Mouse (Mus musculus) urinary bladder, postnatal 14 days (tissue): ENCODE data around the gene Ece1.
"Not testable (repeated sequence)": the region's sequence is repeated elsewhere in the genome, so short reads cannot be mapped to it uniquely, and the experiment has no call there.

Source experiments
- DNase-seq: peaks from one replicate; pipeline ENCODE4 v3.0.0; 2021; ENCODE audit warnings: low spot score

The Ece1 gene

DNA sequence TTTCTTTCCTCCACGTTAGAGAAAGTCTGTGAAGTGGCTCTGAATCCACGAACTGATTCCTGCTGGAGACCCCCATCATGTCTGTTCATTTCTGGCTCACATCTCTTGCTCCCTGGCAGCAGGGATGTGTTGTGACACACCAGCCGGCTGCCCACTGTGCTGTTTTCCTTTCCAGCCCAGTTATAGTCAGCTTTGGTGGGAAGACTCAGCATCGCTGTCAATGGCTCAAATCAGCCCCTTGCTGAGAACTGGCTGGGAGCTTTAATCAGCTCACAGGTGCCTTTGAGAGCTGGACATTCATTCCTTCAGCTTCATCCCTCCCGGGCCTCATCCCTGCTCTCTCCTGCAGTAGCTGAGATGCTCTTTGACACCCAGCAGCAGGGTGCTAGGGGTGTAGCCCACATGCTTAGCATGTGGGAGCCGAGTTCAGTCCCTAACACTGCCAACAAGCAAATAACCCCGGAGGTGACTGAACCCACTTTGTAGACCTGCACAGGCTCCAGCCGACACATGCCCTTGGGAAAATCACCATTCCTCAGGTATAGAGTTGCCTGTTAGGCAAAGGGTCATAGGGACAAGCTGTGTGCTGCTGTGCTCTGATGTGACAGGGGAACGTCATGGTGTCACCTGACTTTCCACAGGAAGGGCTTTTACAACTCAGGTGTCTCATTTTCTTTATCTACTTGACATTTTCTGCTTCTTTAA, 80.9 kb downstream of the Ece1 start:
- no peak for DNase-seq

DNA sequence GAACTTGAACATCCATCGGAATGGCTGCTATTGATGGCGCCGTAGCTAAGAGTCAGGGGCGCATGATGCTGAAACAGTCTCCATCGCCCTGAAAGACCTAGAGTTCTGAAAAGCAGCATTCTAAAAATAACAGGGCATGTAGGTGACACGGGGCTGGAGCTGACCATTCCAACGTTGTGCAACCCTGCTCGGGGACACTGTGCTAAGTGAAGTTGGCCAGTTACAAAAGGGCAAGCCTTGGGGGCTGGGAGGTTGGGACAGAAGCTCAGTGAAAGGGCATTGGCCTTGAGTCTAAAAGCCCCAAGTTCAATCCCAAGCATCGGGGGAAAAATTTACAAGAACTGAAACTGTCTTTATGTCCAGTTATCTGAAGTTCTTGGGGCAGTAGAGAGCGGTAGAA, 81.5 kb downstream of the Ece1 start:
- no peak for DNase-seq

DNA sequence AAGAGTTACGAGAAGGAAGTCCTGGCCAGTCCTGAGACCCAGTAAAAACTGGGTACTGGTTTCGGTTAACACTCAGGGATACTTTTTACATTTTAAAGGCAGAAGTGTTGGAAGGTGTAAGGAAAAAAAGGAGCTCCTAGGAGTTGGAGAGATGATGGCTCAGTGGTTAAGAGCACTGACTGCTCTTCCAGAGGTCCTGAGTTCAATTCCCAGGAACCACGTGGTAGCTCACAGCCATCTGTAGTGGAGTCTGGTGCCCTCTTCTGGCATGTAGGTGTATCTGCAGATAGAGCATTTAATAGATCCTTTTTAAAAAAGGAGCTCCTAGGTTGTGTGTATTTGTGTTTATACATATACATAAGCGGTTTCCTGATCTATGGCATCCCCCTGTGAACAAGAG, 83.3 kb downstream of the Ece1 start:
- DNase-seq: no peak

DNA sequence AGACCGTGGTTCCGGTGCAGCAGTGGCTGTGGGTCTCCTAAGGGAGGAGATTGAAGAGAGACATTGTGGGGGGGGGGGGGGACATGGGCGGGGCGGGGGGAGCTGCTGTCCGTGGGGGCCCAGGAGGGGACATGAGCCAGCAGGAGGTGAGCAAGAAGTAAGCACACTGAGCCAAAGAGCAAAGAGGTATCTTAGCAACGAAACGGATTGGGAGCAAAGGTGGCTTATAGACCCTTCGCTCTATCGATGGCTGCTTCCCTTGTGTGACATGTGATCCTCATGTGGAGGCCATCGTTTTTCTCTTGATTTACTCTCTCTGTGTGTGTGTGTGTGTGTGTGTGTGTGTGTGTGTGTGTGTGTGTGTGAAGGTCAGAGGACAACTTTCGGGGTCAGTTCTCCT, 84.4 kb downstream of the Ece1 start:
- DNase-seq: no peak

DNA sequence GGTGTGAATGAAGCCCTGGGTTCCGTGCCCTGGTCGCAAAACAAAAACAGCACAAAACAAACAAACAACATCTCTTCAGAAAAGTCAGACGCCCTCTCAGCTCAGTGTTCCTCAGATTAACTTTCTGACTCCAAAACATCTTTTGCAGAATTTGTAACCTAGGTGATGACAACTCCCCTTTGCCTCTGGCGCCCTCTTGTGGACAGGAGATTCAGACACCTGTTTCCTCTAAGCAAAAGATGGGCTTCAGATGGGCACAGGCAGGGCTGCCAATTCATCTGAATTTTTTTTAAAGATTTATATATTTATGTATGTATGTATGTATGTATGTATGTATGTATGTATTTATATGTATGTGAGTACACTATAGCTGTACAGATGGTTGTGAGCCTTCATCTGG, 90.8 kb downstream of the Ece1 start:
- peak; percentile 86 for DNase-seq

DNA sequence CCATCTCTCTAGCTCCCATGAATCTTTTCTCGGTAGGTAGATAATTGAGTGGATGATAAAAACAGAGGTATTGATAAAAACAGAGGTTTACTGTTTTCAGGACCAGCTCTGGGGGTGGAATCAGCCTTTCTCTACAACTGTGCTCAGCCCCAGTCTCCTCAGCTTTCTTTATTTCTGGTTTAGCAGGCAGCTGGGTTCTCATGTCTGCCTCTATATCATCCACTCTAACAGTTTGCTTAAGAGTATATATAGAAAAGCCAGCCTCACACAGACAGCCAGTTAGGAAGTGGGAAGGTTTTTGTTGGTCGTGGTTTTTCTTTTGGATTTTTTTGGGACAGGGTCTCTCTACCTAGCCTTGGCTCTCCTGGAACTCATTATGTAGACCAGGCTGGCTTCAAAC, 92.1 kb downstream of the Ece1 start:
- no peak for DNase-seq

DNA sequence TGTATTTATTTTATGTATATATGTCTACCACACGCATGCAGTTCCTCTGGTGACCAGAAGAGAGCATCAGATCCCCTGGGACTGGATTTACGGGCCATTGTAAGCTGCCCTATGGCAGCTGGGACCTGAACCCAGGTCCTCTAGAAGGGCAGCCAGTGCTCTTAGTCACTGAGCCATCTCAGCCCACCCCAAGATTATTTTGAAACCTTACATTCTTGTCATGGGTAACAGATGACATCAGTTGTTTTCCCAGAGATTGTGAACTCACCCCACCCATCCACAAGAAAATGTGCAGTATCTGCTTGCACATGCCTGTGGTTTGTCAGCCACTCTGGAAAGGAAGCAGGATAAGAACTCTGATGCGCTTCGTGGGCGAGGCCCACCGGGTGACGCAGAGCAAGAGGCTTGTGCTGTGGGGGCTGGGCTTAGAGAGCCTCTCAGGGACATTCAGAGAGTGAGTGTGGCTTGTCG, 92.9 kb downstream of the Ece1 start:
- DNase-seq: peak; percentile 79

DNA sequence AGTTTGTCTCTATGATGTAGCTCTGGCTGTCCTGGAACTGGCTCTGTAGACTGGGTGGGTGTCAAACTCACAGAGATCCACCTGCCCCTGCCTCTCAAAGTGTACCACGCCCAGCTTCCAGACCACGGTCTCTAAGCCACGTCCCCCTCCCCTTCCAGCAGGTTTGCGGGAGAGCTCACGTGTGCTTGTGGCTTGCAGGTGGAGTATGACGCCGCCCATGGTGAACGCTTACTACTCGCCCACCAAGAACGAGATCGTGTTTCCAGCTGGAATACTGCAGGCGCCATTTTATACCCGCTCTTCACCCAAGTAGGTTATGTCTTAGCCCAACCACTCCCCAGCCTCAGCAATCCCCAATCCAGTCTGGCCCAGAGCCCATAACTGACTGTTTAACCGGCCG, 94.2 kb downstream of the Ece1 start:
- DNase-seq: no peak

DNA sequence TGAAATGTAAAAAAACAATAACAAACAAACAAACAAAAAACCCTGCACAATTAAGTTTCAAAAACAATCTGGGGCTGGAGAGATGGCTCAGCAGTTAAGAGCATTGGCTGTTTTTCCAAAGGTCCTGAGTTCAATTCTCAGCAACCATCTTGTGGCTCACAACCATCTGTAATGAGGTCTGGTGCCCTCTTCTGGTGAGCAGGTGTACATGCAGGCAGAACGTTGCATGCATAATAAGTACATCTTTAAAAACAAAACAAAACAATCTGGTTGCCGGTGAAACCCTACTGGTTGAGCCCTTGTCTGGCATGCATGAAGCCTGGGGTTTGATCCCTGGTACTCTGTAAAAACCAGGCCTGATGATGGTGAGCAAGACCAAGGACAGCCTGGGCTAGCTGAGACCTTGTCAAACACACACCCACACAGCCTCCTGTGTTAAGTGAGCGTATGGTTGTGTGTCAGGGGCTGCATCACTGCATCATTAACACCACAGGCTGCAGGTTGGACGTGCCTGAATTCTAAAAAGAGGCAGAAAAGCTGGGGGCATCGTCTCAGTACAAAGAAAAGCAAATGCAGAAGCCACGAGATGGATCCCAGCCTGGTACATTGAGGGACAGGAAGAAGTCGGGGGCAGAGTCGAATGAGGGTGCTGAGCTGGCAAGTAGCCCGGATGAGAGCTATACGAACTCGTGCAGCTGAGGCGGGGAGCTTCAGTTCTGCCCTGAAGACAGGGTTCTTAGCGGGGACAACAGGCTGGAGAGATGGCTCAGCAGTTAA, 98.0 kb downstream of the Ece1 start:
- no peak for DNase-seq

DNA sequence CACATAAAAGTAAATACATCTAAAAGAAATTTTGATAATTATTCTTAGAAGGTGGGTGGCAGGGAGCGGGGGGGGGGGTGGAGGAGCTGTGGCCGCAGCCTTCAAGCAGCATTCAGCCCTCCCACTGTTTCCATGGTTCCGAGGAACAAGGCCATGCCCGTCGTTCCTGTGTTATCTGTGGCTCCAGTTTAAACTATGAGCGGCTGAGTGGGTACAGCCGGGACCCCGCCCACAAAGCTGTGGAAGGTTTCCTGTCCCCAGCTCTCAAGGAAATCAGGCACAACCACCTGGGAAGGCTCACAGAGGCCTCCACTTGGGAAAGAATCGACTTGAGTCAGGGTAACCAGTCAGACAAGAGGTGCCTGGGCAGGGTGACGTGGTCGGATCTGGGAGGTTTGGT, 98.7 kb downstream of the Ece1 start:
- peak; percentile 33 for DNase-seq

DNA sequence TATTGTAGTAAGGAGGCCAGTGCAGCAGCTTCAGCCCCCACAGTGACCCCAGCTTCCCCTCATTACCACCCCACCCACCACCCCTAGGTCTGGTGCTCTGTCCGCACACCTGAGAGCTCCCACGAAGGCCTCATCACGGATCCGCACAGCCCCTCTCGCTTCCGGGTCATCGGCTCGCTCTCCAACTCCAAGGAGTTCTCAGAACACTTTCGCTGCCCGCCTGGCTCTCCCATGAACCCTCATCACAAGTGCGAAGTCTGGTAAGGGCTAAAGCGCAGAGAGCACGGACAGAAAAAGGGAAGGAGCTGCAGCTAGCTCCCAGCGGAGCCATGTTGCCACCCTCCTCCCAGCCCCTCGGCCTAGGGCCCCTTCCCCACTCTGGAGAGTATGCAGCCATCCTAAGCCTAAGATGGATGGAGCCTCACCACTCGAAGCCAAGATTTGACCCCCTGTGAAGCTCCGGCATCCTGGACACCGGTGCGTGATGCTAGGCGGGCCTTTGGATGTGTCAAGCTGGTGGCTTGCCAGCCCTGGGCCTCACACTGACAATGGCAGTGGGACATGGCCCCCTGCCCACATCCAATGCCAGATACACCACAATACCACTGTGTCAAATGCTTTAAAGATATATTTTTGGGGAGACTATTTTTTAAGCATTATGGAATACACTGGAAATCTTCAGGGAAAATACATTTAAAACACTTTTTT, 100.8 kb downstream of the Ece1 start:
- no peak for DNase-seq

DNA sequence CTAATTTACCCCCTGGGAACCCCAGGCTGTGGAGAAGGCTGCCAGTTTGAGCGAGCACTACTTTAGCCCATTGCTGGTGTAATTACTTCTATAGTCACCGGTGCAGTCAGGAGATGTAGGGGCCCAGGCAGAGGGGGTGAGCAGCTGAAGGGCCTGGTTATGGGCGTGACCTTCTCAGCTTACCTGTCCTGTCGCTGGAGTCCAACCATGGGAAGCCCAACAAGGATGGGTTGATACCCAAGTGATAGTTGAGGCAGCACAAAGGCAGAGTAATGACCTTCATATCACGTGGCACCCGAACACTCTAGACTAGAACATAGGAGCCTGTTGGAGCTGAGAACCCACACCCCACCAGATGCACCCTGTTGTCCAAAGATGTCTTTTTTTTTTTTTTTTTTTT, 101.4 kb downstream of the Ece1 start:
- no peak for DNase-seq

DNA sequence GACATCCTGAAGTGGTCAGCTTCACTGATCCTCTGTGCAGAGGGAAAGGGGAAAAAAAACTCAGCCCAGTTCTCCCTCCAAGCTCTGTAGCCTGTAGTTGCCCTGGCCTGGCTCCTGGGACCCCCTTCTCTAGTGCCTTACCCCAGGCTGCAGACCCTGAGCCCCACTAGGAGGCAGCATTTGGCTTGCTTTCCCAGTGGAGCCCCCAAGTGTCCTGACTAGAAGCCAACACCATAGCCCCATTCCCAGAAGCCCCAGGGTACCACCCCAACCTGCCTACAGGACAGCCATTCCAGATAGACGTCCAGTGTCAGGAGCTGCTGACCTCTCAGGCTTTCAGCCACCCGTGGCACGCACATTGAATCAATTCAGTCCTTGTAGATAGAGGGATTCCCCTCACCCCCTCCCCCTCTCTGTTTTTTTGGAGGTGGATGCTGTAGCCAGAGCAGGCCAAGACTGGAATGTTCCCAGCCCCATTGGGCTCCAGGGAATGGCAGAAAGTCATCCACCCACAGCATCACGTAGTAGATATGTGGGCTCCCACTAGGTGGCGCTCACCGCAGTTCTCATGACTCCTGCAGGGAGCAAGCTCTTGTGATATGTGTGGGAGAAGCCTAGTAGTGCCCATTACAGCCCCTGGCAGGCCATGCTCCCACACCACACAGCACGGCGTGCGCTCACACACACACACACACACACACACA, 102.0 kb downstream of the Ece1 start:
- DNase-seq: peak; percentile 87

DNA sequence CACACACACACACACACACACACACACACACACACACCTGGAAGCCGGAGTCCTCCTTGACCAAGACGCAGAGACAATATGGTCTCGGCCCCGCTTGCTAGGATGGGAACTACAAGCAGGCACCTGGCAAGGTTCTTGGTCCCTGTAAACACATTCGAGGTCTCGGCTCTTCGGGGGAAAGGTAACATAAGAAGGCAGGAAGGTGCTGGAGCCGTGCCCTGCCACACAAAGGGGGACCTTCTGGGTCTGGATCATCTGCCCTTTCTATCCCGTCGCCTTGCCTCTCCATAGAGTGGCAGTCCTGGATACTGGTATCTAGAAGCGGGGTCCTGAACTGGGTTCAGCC, 102.5 kb downstream of the Ece1 start:
- no peak for DNase-seq

DNA sequence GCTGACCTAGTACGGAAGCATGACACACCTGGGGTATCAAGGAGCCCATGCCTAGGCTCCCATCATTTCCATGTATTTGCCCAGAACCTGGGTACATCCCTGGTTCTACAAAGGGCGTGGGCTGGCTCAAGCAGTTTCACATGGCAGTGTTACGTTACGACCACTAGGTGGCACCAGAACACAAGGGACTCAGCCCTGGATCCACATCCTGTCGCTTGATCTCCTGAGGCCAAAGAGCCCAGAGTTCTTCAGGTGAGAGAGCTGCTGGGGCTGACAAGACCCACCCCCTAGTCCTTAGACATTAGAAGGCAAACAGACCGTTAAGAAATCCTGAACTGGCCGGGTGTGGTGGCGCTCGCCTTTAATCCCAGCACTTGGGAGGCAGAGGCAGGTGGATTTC, 106.2 kb downstream of the Ece1 start:
- DNase-seq: peak; percentile 67

DNA sequence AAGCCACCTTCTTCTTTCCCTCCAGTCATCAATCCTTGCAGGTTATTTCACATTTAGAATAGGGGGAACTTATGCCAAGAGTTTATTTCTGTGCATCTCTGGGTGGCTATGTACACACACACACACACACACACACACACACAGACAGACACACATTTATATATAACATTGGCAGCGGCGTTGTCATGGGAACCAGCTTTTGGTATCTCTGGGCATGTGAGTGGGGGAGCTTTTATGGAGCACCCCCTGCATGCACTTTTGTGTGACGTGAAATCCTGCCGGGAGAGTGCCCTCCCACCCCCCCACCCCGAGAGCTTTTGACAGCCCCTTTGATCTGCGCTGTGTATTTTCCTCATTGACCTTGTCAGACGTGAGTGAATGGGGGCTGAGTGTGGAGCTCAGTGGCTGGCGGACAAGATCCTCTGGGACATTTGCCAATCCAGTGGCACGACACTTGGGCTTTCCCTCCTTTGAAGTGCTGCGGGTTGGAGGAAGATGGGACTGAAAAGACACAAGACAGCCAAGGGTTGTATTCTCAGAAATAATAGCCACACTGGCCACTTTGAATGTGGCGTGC, 108.7 kb downstream of the Ece1 start:
- DNase-seq: not testable (repeated sequence)

DNA sequence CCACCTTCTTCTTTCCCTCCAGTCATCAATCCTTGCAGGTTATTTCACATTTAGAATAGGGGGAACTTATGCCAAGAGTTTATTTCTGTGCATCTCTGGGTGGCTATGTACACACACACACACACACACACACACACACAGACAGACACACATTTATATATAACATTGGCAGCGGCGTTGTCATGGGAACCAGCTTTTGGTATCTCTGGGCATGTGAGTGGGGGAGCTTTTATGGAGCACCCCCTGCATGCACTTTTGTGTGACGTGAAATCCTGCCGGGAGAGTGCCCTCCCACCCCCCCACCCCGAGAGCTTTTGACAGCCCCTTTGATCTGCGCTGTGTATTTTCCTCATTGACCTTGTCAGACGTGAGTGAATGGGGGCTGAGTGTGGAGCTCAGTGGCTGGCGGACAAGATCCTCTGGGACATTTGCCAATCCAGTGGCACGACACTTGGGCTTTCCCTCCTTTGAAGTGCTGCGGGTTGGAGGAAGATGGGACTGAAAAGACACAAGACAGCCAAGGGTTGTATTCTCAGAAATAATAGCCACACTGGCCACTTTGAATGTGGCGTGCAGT, 112.9 kb downstream of the Ece1 start:
- not testable (repeated sequence) for DNase-seq

DNA sequence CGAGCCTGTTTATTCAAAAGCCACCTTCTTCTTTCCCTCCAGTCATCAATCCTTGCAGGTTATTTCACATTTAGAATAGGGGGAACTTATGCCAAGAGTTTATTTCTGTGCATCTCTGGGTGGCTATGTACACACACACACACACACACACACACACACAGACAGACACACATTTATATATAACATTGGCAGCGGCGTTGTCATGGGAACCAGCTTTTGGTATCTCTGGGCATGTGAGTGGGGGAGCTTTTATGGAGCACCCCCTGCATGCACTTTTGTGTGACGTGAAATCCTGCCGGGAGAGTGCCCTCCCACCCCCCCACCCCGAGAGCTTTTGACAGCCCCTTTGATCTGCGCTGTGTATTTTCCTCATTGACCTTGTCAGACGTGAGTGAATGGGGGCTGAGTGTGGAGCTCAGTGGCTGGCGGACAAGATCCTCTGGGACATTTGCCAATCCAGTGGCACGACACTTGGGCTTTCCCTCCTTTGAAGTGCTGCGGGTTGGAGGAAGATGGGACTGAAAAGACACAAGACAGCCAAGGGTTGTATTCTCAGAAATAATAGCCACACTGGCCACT, 117.1 kb downstream of the Ece1 start:
- DNase-seq: not testable (repeated sequence)

DNA sequence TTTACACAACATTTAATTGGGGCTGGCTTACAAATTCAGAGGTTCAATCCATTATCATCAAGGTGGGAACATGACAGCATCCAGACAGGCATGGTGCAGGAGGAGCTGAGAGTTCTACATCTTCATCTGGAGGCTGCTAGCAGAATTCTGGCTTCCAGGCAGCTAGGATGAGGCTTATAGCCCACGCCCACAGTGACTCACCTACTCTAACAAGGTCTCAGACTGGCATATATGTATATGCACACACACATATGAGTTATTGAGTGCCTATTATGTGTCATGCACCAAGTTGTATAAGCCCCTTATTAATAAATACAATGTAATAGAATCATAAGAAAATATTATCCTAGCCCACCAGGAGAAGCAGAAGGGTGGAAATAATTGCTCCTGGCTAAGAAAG, 120.8 kb downstream of the Ece1 start:
- no peak for DNase-seq

DNA sequence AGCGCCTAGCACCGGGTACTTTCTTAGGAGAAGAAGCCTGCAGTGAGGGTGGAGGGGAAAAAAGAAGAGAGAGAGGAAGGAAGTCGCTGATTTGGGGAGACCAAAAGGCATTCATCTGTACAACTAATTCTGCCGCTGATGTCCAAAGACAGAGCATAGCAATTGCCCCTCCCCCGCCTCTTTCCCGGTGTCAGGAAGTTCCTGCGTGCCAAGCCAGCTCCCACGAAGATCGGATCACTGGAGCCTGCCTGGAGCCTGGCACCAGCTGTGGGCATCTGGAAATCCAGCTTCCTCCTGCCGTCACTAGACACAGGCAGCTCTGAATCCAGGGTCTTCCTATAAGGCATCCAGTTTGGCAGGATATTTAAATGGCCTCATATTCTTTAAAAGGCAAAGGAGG, 122.2 kb downstream of the Ece1 start:
- DNase-seq: peak; percentile 44

DNA sequence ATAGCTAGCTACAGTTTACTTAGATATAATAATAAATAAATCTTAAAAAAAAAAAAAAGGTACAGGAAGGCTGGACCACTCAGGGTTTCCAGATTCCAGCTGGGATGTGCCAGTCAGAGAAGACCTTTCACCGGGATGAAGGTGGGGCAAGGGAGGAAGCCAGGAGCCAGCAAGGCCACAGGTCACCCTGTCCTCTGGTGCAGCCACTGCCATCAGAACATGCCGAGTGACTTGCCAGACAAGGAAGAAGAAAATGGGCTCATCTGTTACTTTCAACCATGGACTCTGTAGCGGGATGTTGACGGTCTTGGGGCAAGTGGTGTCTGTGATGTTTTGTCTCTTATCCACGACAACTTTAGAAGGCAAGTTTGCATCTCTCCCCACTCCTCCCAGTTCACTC, 122.7 kb downstream of the Ece1 start:
- DNase-seq: no peak
